Mouse (Mus musculus): Measurements from ENCODE around the gene Slc2a4. TPM values are rescaled to one million over a fixed set of nuclear protein-coding genes. Genes with fewer than 3 reads are reported as not detected.
A peak's percentile ranks its signal among the peaks of the same experiment; 100 is the strongest.

The Slc2a4 gene
- polyA plus RNA-seq, 1 experiment: 1.9 TPM

DNA sequence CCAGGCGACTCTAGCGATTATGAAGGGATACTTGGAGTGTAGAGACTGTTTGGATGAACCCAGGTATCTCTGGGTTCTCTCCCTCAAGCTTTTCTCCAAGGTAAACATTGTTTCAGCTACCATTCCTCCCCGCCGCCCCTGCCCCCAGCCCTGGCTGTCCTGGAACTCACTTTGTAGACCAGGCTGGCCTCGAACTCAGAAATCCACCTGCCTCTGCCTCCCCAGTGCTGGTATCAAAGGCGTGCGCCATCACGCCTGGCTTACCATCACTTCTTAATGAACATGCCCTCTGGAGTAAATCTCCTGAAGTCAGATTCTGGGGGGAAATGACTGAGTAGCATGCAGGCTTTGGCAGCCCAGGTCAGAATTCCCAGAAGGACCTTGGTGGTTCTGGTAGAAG is 34.2 kb upstream of the Slc2a4 start, which contains the start of gene Elp5:
Gene Elp5, minus strand, starts transcription at position 293 of the 400 bp plus-strand sequence.
- Histone ChIP-seq H3K27ac (ENCODE audit: control insufficient read depth, insufficient read depth, low read depth, low read length) (peak within 1 kb of the TSS; percentile 86), H3K4me1 (ENCODE audit: control insufficient read depth, insufficient read depth, low read length) (peaks cover 7% of the 10 kb centered on the region), H3K4me3 (ENCODE audit: control insufficient read depth, low read depth, low read length) (peak within 1 kb of the TSS; percentile 89), H3K27me3 (ENCODE audit: control insufficient read depth, insufficient read depth, low read length) (no peaks in the 10 kb centered on the region), H3K36me3 (ENCODE audit: control insufficient read depth, insufficient read depth, low read length) (peaks cover 3% of the 10 kb centered on the region)
- TF ChIP-seq CTCF (IDR thresholded peaks at IDR 0.05; ENCODE audit: control insufficient read depth, insufficient read depth, insufficient replicate concordance, low read depth, low read length) (no peak), POLR2A (IDR thresholded peaks at IDR 0.05; ENCODE audit: control insufficient read depth, low read depth, low read length) (no peak)

GRCm38 (mm10) chr11:69981141-69981762 is 33.3 kb upstream of the Slc2a4 start, which contains the start of gene Ctdnep1:
Gene Ctdnep1, plus strand, starts transcription at chr11:69981156.
- H3K4me3 ChIP-seq (ENCODE audit: control insufficient read depth, low read depth, low read length): peak within 1 kb of the TSS; percentile 91

DNA sequence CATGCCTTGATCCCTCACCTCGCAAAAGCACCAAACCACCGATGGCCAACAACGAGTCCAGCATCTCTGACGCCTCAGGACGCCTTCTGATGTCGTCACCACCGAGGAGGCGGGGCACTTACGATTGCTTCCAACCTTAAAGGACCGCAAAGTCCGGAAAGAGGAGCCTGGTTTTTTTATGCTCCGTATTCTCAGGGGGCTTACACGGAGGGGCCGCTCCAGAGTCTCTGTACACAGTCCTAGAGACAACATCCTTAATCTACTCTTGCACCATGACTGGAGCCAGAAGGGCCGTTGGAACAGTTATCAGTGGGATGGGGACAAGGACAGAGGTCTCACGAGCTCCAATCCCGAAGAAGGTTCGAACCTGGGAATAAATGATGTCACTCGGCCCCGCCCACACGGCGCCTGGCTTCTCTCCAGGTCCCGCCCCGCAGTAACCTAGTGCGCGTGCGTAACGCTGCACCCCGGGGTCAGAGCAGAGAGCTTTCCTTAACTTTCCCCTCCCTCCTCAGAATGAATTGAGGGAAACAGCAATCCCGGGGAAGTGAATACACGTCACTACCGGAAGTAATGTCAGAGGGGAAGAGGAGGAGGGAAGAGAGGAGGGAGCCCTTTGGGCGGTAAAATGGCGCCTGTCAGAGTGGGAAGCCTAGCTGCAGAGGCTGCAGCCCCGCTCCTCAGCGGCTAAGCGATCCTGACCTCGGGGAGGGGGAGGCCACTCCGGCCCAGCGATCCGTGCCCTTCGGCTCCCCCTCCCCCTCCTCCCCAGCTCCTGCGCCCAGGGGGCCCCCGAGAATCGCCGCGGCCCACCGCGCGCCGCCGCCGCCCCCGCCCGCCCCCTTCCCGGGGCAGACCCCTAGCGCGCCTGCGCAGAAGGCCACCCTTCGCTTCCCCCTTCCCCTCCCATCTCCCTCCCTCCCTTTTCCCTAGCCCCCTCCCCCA is 32.5 kb upstream of the Slc2a4 start:
- H3K4me3 ChIP-seq (ENCODE audit: control insufficient read depth, low read depth, low read length): peak overlapping the region; percentile 91
- H3K27me3 ChIP-seq (ENCODE audit: control insufficient read depth, insufficient read depth, low read length): no peaks in the 10 kb centered on the region
- H3K36me3 ChIP-seq (ENCODE audit: control insufficient read depth, insufficient read depth, low read length): peaks cover 3% of the 10 kb centered on the region
- peak overlapping the region; percentile 82 for H3K27ac ChIP-seq (ENCODE audit: control insufficient read depth, insufficient read depth, low read depth, low read length)
- peaks cover 7% of the 10 kb centered on the region for H3K4me1 ChIP-seq (ENCODE audit: control insufficient read depth, insufficient read depth, low read length)
- peak; percentile 90 for TF ChIP-seq POLR2A (IDR thresholded peaks at IDR 0.05; ENCODE audit: control insufficient read depth, low read depth, low read length)
- TF ChIP-seq CTCF (IDR thresholded peaks at IDR 0.05; ENCODE audit: control insufficient read depth, insufficient read depth, insufficient replicate concordance, low read depth, low read length): no peak

More at GRCm38 (mm10) chr11:69981141-69981762, 33.3 kb upstream of the Slc2a4 start, which contains the start of gene Ctdnep1:
- H3K4me1 ChIP-seq (ENCODE audit: control insufficient read depth, insufficient read depth, low read length): peaks cover 7% of the 10 kb centered on the region
- H3K27ac ChIP-seq (ENCODE audit: control insufficient read depth, insufficient read depth, low read depth, low read length): peak within 1 kb of the TSS; percentile 86
- H3K27me3 ChIP-seq (ENCODE audit: control insufficient read depth, insufficient read depth, low read length): no peaks in the 10 kb centered on the region
- H3K36me3 ChIP-seq (ENCODE audit: control insufficient read depth, insufficient read depth, low read length): peaks cover 3% of the 10 kb centered on the region
- TF ChIP-seq POLR2A (IDR thresholded peaks at IDR 0.05; ENCODE audit: control insufficient read depth, low read depth, low read length) (no peak), CTCF (IDR thresholded peaks at IDR 0.05; ENCODE audit: control insufficient read depth, insufficient read depth, insufficient replicate concordance, low read depth, low read length) (no peak)

DNA sequence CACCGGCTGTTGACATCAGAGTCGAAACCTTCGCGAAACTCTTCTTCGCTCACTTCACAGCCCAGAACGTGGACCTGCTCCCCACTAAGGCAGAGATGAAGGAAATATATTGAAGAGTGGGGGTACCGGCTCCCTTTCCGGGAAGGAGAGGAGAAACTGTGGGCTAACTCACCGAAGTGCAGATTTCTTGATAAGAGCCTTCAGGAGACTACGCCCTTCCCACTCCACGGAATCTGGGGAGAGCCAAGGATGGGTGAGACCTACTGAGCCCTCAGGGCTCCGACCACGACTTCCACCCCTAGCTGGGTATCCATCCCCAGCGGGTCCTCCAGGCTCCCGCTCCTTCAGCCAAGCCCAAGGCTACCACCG is 31.8 kb upstream of the Slc2a4 start:
- Histone ChIP-seq H3K36me3 (ENCODE audit: control insufficient read depth, insufficient read depth, low read length) (peaks cover 3% of the 10 kb centered on the region; the same call in 1 of the 2 replicates), H3K4me3 (ENCODE audit: control insufficient read depth, low read depth, low read length) (peak overlapping the region; percentile 91), H3K27me3 (ENCODE audit: control insufficient read depth, insufficient read depth, low read length) (no peaks in the 10 kb centered on the region), H3K27ac (ENCODE audit: control insufficient read depth, insufficient read depth, low read depth, low read length) (peak overlapping the region; percentile 82), H3K4me1 (ENCODE audit: control insufficient read depth, insufficient read depth, low read length) (peaks cover 7% of the 10 kb centered on the region)
- TF ChIP-seq CTCF (IDR thresholded peaks at IDR 0.05; ENCODE audit: control insufficient read depth, insufficient read depth, insufficient replicate concordance, low read depth, low read length) (no peak), POLR2A (IDR thresholded peaks at IDR 0.05; ENCODE audit: control insufficient read depth, low read depth, low read length) (no peak)

GRCm38 (mm10) chr11:69976271-69976670 is 28.3 kb upstream of the Slc2a4 start:
- no peaks in the 10 kb centered on the region; the same call in 1 of the 2 replicates for H3K4me1 ChIP-seq (ENCODE audit: control insufficient read depth, insufficient read depth, low read length)
- no peaks in the 10 kb centered on the region; the same call in none of the 2 replicates for H3K36me3 ChIP-seq (ENCODE audit: control insufficient read depth, insufficient read depth, low read length)
- no peak for TF ChIP-seq POLR2A (IDR thresholded peaks at IDR 0.05; ENCODE audit: control insufficient read depth, low read depth, low read length)
- TF ChIP-seq CTCF (IDR thresholded peaks at IDR 0.05; ENCODE audit: control insufficient read depth, insufficient read depth, insufficient replicate concordance, low read depth, low read length): no peak
- no peak overlapping the region for H3K27ac ChIP-seq (ENCODE audit: control insufficient read depth, insufficient read depth, low read depth, low read length)
- H3K27me3 ChIP-seq (ENCODE audit: control insufficient read depth, insufficient read depth, low read length): no peaks in the 10 kb centered on the region
- no peak overlapping the region for H3K4me3 ChIP-seq (ENCODE audit: control insufficient read depth, low read depth, low read length)

DNA sequence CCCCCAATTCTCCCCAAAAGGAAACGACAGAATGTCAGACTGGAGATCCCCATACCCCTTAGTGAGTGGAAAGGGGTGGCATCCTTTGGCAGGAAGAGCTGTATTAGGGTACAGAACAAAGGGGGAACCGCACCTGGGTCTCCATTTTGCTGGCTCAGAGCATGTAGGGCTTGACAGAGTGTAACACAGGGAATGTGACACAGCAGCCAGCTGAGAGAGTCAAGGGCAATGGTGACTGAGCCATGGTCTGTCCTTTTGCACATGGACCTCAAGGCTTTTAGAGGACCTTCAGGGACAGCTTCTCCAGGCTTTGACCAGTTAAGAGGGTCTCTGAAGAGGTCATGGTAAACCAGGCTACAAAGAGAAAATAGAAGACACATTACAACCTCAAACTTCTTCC is 26.9 kb upstream of the Slc2a4 start:
- no peak overlapping the region for H3K4me3 ChIP-seq (ENCODE audit: control insufficient read depth, low read depth, low read length)
- TF ChIP-seq CTCF (IDR thresholded peaks at IDR 0.05; ENCODE audit: control insufficient read depth, insufficient read depth, insufficient replicate concordance, low read depth, low read length) (no peak), POLR2A (IDR thresholded peaks at IDR 0.05; ENCODE audit: control insufficient read depth, low read depth, low read length) (no peak)
- H3K27ac ChIP-seq (ENCODE audit: control insufficient read depth, insufficient read depth, low read depth, low read length): no peak overlapping the region
- peaks cover 2% of the 10 kb centered on the region for H3K36me3 ChIP-seq (ENCODE audit: control insufficient read depth, insufficient read depth, low read length)
- no peaks in the 10 kb centered on the region for H3K27me3 ChIP-seq (ENCODE audit: control insufficient read depth, insufficient read depth, low read length)
- no peaks in the 10 kb centered on the region; the same call in 1 of the 2 replicates for H3K4me1 ChIP-seq (ENCODE audit: control insufficient read depth, insufficient read depth, low read length)

DNA sequence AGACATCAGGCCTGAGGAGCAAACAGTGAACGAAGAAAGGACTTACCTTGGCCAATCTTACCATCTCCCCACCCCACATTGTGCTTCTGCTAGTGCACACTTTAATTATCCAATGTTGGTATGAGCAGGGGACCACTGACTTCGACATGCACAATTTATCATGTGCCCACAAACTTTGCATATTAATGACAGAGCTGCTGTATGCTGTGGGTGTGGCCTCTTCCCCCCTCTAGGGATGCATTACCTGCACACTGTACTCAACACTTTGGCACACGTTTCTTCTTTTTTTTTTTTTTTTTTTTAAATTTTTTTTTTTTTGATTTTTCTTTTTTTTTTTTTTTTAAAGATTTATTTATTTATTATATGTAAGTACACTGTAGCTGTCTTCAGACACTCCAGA is 22.8 kb upstream of the Slc2a4 start:
- Histone ChIP-seq H3K4me1 (ENCODE audit: control insufficient read depth, insufficient read depth, low read length) (peaks cover 14% of the 10 kb centered on the region), H3K27ac (ENCODE audit: control insufficient read depth, insufficient read depth, low read depth, low read length) (no peak overlapping the region), H3K36me3 (ENCODE audit: control insufficient read depth, insufficient read depth, low read length) (peaks cover 2% of the 10 kb centered on the region; the same call in 1 of the 2 replicates), H3K4me3 (ENCODE audit: control insufficient read depth, low read depth, low read length) (no peak overlapping the region), H3K27me3 (ENCODE audit: control insufficient read depth, insufficient read depth, low read length) (no peaks in the 10 kb centered on the region)
- TF ChIP-seq POLR2A (IDR thresholded peaks at IDR 0.05; ENCODE audit: control insufficient read depth, low read depth, low read length) (no peak), CTCF (IDR thresholded peaks at IDR 0.05; ENCODE audit: control insufficient read depth, insufficient read depth, insufficient replicate concordance, low read depth, low read length) (no peak)

Measured in testis, adult 2 months (tissue).